Mouse (Mus musculus) T-cell, adult 66 days (primary cell): ENCODE data around the gene Necab2. TPM values are rescaled to one million over a fixed set of nuclear protein-coding genes. Genes with fewer than 3 reads are reported as not detected.

Experiments
- total RNA-seq, 2 experiments: library from RNA; stranded (reverse); gene quantifications; 3 replicates in 1 of 2; 4 replicates in 1 of 2; pipeline ENCODE4 v1.2.4; 2023

Gene Necab2
- not detected for total RNA-seq

DNA sequence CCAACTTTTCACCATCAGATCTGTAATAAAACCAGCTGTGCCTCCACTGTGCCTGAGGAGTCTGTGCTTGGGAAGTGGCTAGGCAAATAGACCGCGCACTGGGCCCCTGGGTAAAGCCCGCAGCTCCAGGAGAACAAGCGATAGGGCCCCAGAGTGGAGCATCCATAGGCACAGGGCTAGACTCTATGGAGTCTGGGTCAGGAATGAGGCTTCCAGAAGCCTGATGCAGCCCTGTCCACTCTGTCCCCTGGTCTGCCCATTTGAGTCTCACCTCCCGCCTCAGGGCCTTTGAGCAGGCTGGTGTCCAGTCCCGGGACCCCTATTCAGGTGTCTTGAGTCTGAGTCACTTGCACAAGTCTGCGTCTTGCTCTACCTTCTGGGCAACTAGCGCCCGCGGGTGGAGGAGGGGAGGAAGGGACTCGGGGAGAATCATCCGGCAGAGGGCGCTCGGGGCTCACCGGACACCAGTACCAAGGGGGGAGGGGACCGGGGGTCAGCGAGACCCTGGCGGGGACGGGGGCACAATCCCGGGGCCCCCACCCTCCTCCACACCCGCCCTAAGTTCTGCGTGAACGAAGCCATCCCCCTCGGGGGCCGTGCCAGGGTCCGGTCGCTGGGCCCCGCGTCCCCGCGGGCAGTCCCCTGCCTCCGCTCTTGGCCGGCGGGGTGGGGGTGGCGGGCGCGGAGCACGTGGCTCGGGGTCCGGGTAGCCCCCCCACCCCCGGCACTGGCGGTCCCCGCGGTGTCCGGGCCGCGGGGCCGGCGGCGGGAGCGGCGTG is at the start of gene Necab2:
Necab2 (plus strand) TSS at position 509 of the 779 bp plus-strand sequence.

GRCm38 (mm10) chr8:119433582-119434174 is 12.8 kb upstream of the Necab2 start, which contains the start of gene Osgin1:
Gene Osgin1, plus strand, starts transcription at chr8:119434124.

DNA sequence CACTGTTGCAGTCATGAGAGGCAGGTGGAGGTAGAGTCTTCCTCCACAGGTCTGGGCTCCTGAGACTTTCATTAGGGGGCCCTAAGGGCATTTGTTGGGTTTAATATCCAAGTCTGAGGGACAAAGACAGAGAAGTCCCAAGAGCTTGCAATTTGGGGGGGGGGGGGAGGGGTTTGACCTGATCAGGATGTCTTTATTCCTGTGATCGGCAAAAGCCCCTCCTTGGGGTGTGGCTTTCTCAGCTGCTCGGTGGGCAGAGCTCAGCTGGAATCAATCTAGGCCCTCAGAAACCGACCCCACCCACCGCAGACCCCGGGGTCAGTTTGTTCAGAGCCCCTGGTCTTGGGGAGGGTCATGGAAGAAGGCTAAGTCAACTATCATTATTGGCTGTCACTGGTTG is 55.1 kb downstream of the Necab2 start, which contains the start of gene Slc38a8:
Slc38a8 (minus strand) TSS at position 101 of the 400 bp plus-strand sequence.

Other genes with a start within 250 kb of the Necab2 start
- 10 to 100 TPM; 72.3 to 89.6 TPM for gene Hsbp1, start 102.2 kb upstream of the Necab2 start, total RNA-seq
- 10 to 100 TPM; 15.5 to 16.5 TPM for gene Mlycd, start 51.8 kb upstream of the Necab2 start, total RNA-seq
- gene Osgin1, start 12.6 kb upstream of the Necab2 start, total RNA-seq, result 1 to 10 TPM; 4.5 to 4.6 TPM
- gene Slc38a8, start 55.0 kb downstream of the Necab2 start, total RNA-seq, result under 1 TPM in 1 of 2 experiments, not detected in 1; 0.50 TPM
- 100 to 1,000 TPM; 123 to 129 TPM for gene Mbtps1, start 112.0 kb downstream of the Necab2 start, total RNA-seq
- 10 to 100 TPM; 57.0 to 67.7 TPM for gene Hsdl1, start 128.5 kb downstream of the Necab2 start, total RNA-seq
- not detected for gene Dnaaf1, start 128.5 kb downstream of the Necab2 start, total RNA-seq
- gene Taf1c, start 158.5 kb downstream of the Necab2 start, total RNA-seq, result 10 to 100 TPM; 16.6 to 22.2 TPM
- gene Adad2, start 166.0 kb downstream of the Necab2 start, total RNA-seq, result not detected
- not detected for gene Kcng4, start 189.0 kb downstream of the Necab2 start, total RNA-seq
- gene Wfdc1, start 219.6 kb downstream of the Necab2 start, total RNA-seq, result not detected